Mouse (Mus musculus): ENCODE results near the gene Defb25.

GRCm38 (mm10) chr2:152669639-152670484 lies 47.0 kb upstream of the Defb25 start:
- TF ChIP-seq CTCF (IDR thresholded peaks at IDR 0.05) (no peak), EP300 (IDR thresholded peaks at IDR 0.05) (no peak)

All from lung, postnatal 0 days (tissue).